Mouse (Mus musculus) myocyte (in vitro differentiated cells): ENCODE results near the gene Spc24.

ENCODE experiments used
- CEBPB ChIP-seq: IDR thresholded peaks from 2 replicates; pipeline ENCODE4 v1.6.1; 2011; ENCODE audit warnings: mild to moderate bottlenecking, moderate library complexity; ENCODE audit not compliant: poor library complexity, insufficient read depth, severe bottlenecking
- E2F4 ChIP-seq: IDR thresholded peaks from one replicate; pipeline ENCODE4 v1.6.1; 2011; ENCODE audit warnings: mild to moderate bottlenecking, control low read depth, moderate library complexity; ENCODE audit not compliant: insufficient read depth
- MYOD1 ChIP-seq, 3 experiments: IDR thresholded peaks; one replicate each; pipeline ENCODE4 v1.6.1; 2011; ENCODE audit warnings: control low read depth in 2 of 3, low read depth in 2 of 3, mild to moderate bottlenecking in 2 of 3, moderate library complexity in 1 of 3; ENCODE audit not compliant: insufficient read length in 2 of 3, control insufficient read depth in 1 of 3
- MYOG ChIP-seq, 3 experiments: IDR thresholded peaks; one replicate each; pipeline ENCODE4 v1.6.1; 2011; ENCODE audit warnings: control low read depth in 2 of 3, low read depth in 2 of 3, mild to moderate bottlenecking in 2 of 3; ENCODE audit not compliant: insufficient read length in 2 of 3, control insufficient read depth in 1 of 3, insufficient read depth in 1 of 3
- POLR2A ChIP-seq: IDR thresholded peaks from one replicate; pipeline ENCODE4 v1.6.1; 2011; ENCODE audit warnings: low read depth, mild to moderate bottlenecking, control low read depth, moderate library complexity; ENCODE audit not compliant: insufficient read length
- USF1 ChIP-seq: IDR thresholded peaks from one replicate; pipeline ENCODE4 v1.6.1; 2011; ENCODE audit warnings: low read depth, mild to moderate bottlenecking, control low read depth, moderate library complexity

- TF ChIP-seq POLR2A (no peak), USF1 (no peak), MYOG (IDR thresholded peaks at IDR 0.05; ENCODE audit: control insufficient read depth in 1 of 3, insufficient read depth in 1 of 3, insufficient read length in 2 of 3, low read depth in 2 of 3) (no peak), CEBPB (no peak), E2F4 (no peak), MYOD1 (IDR thresholded peaks at IDR 0.05; ENCODE audit: control insufficient read depth in 1 of 3, insufficient read length in 2 of 3, low read depth in 2 of 3) (no peak)
Measured at GRCm38 (mm10) chr9:21759718-21760117, 385 bp downstream of the Spc24 start.
